Mouse (Mus musculus): ENCODE data around the gene Pmp22.

Pmp22 gene

DNA sequence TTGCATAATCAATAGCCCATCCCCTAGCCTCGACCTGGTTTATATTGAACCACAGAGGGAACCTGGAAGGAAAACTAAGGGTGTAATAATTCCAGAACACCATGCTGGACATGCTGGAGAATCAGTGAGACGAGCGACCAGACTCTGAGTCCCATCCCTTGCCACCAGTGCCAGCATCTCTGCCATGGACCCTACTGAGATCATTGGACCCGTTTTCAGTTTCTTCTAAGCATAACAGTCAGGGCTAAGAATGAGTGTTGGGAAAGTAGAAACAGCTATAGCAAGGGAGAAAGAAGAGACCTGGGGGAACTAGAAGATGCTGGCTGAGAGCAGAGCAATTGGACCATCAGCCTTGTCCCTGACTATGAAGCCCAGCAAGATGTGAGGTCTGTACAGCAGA lies 1.3 kb upstream of the Pmp22 start:
- DNase-seq (ENCODE audit: low spot score in 2 of 2) = no peak

GRCm38 (mm10) chr11:63129375-63129774 lies 593 bp downstream of the Pmp22 start:
- no peak for DNase-seq (ENCODE audit: low spot score in 2 of 2)

DNA sequence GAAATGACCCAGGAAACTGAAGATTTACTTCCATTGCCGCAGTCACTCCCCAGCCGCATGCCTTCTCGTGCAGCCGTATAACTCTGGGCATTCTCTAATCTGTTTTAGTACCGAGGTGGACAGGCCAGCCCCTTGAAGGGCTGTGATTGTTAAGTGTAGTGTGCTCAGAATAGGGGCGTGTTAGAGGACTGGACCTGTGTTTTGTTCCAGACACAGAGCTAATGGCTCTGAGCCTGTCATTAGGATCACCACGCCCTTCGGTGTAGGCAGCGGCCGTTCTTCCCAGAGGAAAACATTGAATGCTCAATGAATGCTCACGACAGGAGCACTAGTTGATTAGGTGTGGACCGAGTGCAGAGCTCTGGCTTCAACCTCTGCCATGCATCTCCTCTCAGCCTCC lies 1.1 kb downstream of the Pmp22 start:
- DNase-seq (ENCODE audit: low spot score in 2 of 2) = no peak

DNA sequence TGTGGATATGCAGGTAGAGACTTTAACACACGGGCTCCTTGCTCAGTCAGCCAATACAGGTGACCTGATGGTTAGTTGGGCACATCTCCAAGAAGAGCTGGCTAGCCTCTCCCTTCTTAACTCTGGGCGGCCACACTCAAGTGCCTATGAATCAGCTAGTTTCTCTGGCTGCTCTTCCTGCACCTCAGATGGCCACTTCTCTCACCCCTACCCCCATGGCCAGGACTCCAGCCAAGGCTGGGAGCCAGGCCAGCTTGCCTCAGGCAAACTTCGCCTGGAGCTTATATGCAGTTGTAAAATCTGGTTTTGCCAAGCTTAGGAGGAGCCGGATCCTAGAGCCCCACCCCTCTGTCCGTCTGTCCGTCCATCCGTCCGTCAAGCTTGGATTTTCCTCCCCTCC lies 1.7 kb downstream of the Pmp22 start:
- no peak for DNase-seq (ENCODE audit: low spot score in 2 of 2)

DNA sequence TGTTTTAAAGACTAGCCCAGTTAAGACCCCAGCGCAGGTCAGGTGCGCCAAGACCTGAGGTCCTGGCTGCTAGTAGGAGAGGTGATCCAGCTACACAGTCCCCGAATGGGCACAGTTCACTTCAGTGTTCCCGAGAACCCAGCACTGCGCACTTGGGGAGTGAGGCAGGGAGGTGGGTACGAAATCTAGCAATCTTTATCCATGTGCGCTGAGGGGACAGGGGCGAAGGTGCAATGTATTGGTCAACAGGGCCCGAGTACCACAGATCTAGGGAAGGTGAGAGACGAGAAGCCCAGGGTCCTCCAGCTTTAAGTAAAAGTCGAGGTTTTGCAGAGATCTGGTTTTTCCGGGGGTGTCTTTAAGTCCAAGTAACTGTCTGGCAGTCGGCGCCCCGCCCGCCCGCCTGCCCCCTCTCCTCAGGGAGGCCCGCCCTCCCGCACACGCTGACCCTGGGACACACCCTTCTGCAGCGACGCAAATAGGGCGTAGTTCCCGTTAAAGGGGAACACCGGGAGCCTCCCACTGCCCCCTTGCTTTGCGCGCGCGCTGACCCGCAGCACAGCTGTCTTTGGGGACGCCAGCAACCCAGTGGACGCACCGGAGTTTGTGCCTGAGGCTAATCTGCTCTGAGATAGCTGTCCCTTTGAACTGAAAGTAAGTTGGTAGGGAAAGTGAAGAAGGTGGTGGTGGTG lies 2.4 kb downstream of the Pmp22 start:
- no peak for DNase-seq (ENCODE audit: low spot score in 2 of 2)

GRCm38 (mm10) chr11:63131693-63132040 lies 2.9 kb downstream of the Pmp22 start:
- DNase-seq (ENCODE audit: low spot score in 2 of 2) = no peak

DNA sequence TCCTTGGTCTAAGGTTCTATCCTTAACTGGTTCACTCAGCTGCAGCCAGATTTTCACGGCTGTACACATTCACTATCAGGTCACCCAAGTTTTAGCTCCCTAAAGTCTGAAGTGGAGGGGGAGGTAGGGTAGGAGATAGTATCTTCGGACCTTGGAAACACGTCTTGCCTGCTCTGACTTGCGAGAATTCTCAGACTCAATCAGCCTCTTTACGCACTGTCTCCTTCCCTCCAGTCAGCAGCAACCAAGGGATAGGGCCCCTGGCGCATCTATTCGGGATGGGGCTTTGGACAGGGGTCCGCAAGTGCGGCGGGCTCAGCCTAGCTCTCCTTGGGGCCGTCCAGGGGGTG lies 3.3 kb downstream of the Pmp22 start:
- DNase-seq (ENCODE audit: low spot score in 2 of 2) = no peak

- DNase-seq (ENCODE audit: low spot score in 2 of 2) = no peak
These were observed 4.0 kb downstream of the Pmp22 start for GRCm38 (mm10) chr11:63132501-63133435.

DNA sequence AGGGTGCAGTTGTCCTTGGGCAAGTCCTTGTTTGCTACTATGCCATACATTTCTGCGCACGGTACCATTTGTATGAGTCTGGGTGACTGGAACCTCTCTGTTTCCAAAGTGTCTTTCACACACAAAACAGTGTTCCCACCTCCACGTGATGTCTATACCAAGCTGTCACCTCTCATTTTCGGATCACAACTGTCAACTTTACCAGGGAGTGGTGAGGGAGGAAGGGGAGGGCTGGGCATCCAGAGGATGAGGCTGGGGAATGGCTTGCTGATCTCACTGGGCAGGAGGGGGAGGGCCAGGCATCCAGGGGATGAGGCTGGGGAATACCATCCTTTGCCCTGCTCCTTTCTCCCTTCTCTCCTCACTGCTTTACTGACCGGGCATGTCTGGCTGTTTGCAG lies 5.2 kb downstream of the Pmp22 start:
- no peak for DNase-seq (ENCODE audit: low spot score in 2 of 2)

GRCm38 (mm10) chr11:63134742-63135482 lies 6.1 kb downstream of the Pmp22 start:
- no peak for DNase-seq (ENCODE audit: low spot score in 2 of 2)

- DNase-seq (ENCODE audit: low spot score in 2 of 2) = peak; percentile 51 to 70
These were observed 6.8 kb downstream of the Pmp22 start for GRCm38 (mm10) chr11:63135622-63136021.

GRCm38 (mm10) chr11:63136205-63136604 lies 7.4 kb downstream of the Pmp22 start:
- no peak for DNase-seq (ENCODE audit: low spot score in 2 of 2)

DNA sequence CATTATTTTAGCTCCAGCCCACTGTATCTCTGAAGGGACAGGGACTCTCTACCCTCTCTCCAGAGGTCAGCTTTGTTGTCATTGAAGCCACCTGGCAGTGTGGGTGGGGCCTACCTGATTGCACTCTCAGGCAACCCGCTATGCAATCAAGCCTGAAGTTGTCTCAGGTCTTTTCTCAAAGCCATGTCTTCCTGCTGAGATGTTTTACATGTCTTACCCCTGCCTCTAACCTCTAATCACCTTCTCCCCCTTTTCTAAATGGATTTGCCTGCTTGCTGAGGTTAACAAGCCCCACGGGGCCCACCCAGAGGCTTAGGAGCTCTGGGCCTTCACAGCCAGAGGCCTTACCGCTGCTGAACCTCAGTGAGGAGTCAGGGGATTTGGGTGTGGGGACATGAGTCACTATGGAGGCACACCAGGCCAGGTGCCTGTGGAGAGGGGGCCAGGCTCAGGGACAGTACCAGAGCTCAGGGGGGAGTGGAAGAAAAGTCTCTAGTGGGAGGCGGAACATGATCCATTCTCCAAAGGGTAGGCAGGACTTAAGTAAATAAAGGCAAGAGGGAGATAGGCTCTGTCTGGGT lies 8.1 kb downstream of the Pmp22 start:
- no peak for DNase-seq (ENCODE audit: low spot score in 2 of 2)

- DNase-seq (ENCODE audit: low spot score in 2 of 2) = no peak
These were observed 10.0 kb downstream of the Pmp22 start for GRCm38 (mm10) chr11:63138739-63139138.

GRCm38 (mm10) chr11:63142311-63142710 lies 13.5 kb downstream of the Pmp22 start:
- DNase-seq (ENCODE audit: low spot score in 2 of 2) = no peak

GRCm38 (mm10) chr11:63142816-63143215 lies 14.0 kb downstream of the Pmp22 start:
- DNase-seq (ENCODE audit: low spot score in 2 of 2) = no peak

DNA sequence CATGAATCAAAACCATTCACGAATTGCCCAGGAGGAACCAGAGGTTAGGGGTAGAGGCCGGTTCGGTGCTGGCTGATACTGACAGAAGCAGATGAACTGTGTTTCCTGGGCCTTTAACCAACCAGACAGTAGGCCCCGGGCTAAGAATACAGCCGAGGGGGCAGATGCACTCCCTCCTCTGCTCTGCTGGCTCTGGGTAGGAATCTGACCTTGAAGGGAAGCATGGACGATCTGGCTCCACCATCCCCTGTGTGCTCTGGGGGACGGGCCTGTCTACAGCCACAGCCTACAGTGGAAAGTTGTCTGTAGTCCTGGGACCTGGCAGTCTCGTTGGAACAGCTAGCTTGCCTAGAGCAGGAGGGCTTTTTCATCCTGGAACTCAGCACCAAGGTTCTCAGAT lies 14.7 kb downstream of the Pmp22 start:
- DNase-seq (ENCODE audit: low spot score in 2 of 2) = no peak

- DNase-seq (ENCODE audit: low spot score in 2 of 2) = no peak
These were observed 17.8 kb downstream of the Pmp22 start for GRCm38 (mm10) chr11:63146601-63147000.

- no peak for DNase-seq (ENCODE audit: low spot score in 2 of 2)
These were observed 19.5 kb downstream of the Pmp22 start for GRCm38 (mm10) chr11:63148276-63148675.

DNA sequence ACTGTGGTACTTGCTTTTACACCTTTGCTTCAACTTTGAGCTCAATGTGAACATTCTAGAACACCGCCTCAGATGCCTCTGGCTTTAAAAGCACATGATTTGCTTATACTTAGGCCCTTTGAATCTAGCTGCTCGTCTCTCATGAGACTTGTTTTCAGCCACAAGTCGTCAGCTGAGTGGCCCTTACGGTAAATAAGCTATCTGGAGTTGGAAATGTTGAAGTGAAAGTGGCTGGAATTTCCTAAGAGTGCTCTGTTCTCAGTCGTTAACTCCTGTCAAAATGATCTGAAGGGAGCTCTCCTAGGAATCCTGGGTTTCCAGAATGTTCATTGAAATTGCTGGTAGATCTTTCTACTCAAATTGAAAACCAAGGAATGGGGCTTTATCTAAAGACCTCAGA lies 23.1 kb downstream of the Pmp22 start:
- no peak for DNase-seq (ENCODE audit: low spot score in 2 of 2)

DNA sequence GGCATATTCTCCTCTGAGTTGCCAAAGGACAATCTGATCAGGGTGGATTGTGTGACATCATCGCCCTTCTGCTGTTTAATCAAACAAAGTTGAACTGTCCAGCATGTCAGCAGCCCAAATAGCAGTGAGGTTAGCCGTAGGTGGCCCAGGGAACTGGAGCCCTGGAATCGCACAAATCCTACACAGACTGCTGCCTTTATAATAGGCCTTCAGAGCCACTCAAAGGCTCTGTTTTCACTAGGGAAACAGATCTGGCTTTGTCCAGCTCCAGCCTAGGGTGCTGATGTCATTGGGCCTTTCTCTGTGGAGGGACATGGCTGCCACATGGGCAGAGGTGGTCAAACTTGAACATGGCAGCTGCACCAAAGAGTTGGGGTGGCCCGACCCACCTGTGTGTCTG lies 28.3 kb downstream of the Pmp22 start:
- DNase-seq (ENCODE audit: low spot score in 2 of 2) = no peak

- DNase-seq (ENCODE audit: low spot score in 2 of 2) = no peak
These were observed 32.1 kb downstream of the Pmp22 start for GRCm38 (mm10) chr11:63160926-63161325.

All from spleen, postnatal 14 days (tissue).